Mouse (Mus musculus): ENCODE measurements around the gene Cbfb. TPM values are rescaled to one million over a fixed set of nuclear protein-coding genes. Genes with fewer than 3 reads are reported as not detected.
"Not testable (repeated sequence)": the region's sequence is repeated elsewhere in the genome, so short reads cannot be mapped to it uniquely, and the experiment has no call there.

The Cbfb gene
- polyA plus RNA-seq, 1 experiment from 2014 or later: 52.9 TPM

DNA sequence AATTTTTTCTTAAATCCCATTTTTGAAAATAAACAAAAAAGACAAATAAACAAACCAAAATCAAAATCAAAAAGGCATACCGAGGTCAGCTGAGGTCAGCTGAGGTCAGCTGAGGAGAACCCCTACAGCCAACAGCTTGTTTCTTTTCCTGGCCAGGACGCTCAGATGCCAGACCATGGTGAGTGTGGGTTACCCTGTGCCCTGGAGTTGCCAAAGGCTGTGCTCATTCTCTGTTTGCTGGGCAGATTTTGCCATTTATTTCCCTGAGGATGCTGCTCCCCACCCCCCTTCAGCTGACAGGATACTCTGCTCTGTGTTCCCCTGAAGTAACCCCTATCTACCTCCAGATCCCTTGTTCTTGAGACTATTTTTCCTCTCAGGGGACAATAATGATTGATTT is 3.4 kb upstream of the Cbfb start:
- Histone ChIP-seq H3K36me3 (ENCODE audit: control insufficient read depth, insufficient read depth, low read length) (no peaks in the 10 kb centered on the region), H3K9ac (ENCODE audit: low read length) (no peak overlapping the region), H3K4me2 (ENCODE audit: low read length) (no peak overlapping the region), H3K27me3 (ENCODE audit: control insufficient read depth, insufficient read depth, low read length) (no peaks in the 10 kb centered on the region), H3K4me1 (ENCODE audit: control insufficient read depth in 2 of 2, insufficient read depth in 2 of 2, low read length in 2 of 2) (peaks cover 12 to 13% of the 10 kb centered on the region in 2 experiments), H3K9me3 (ENCODE audit: control insufficient read depth, low read length) (no peaks in the 10 kb centered on the region), H3K27ac (replicated peaks in 1 of 2; ENCODE audit: control insufficient read depth in 1 of 2, insufficient read depth in 1 of 2, low read depth in 2 of 2, low read length in 2 of 2) (no peak overlapping the region), H3K4me3 (ENCODE audit: control insufficient read depth in 1 of 2, insufficient read depth in 1 of 2, low read depth in 1 of 2, low read length in 2 of 2) (no peak overlapping the region)
- whole genome bisulfite sequencing: 85% methylated on average over 2 of the region's 2 CpGs
- no peak for ATAC-seq (ENCODE audit: insufficient number of reproducible peaks, insufficient read depth, low FRiP score, low read depth)

DNA sequence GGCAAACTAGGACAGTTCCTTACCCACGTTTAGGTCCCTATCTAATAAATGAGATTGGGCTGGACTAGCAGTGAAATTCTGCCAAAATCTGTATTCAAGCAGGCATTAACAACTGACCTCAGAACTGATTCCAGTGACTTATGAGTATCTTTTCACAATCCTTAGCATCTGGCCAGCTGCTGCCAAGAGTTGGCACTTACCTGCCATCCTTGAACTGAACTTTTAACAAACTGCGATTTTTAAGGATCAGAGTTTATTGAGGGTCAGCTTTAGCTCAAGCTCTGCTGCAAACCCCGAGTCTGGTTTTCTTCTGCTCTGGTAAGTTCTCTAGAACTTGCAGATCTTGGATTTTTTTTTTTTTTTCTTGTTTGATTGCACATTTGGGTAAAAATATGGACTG is 892 bp upstream of the Cbfb start:
- Histone ChIP-seq H3K27ac (replicated peaks in 1 of 2; ENCODE audit: control insufficient read depth in 1 of 2, insufficient read depth in 1 of 2, low read depth in 2 of 2, low read length in 2 of 2) (0 out of 4 replicates have a peak overlapping the region, but pooled peaks of 1 of the 2 experiments have one; percentile 99), H3K36me3 (ENCODE audit: control insufficient read depth, insufficient read depth, low read length) (peaks cover 4% of the 10 kb centered on the region; the same call in 1 of the 2 replicates), H3K9me3 (ENCODE audit: control insufficient read depth, low read length) (no peaks in the 10 kb centered on the region), H3K4me1 (ENCODE audit: control insufficient read depth in 2 of 2, insufficient read depth in 2 of 2, low read length in 2 of 2) (peaks cover 2 to 11% of the 10 kb centered on the region in 2 experiments; a peak in 3 of 4 replicates), H3K27me3 (ENCODE audit: control insufficient read depth, insufficient read depth, low read length) (no peaks in the 10 kb centered on the region), H3K4me3 (ENCODE audit: control insufficient read depth in 1 of 2, insufficient read depth in 1 of 2, low read depth in 1 of 2, low read length in 2 of 2) (peak overlapping the region in 1 of 2 experiments; percentile 93; a peak in 1 of 4 replicates), H3K4me2 (ENCODE audit: low read length) (peak overlapping the region; percentile 80), H3K9ac (ENCODE audit: low read length) (peak overlapping the region; percentile 98; the same call in 1 of the 2 replicates)
- no peak for ATAC-seq (ENCODE audit: insufficient number of reproducible peaks, insufficient read depth, low FRiP score, low read depth)
- 49% methylated on average over 3 of the region's 3 CpGs for WGBS

DNA sequence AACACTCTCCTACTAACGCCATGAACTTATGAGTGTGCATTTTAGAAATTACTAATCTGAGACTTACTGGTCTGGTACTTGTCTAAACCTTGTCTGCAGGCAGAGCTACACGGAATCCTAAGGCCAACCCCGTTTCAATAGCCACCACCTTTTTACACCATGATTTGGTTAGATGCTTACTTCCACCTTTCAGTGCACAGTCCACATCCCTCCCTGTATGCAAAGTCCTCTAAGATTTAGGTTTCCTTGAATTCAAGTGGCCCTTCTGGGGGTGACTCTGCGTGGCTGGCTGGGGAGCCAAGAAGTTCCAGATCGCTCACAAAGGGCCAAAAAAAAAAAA is 463 bp upstream of the Cbfb start:
- Histone ChIP-seq H3K4me2 (ENCODE audit: low read length) (peak overlapping the region; percentile 80), H3K36me3 (ENCODE audit: control insufficient read depth, insufficient read depth, low read length) (peaks cover 4% of the 10 kb centered on the region; the same call in 1 of the 2 replicates), H3K27ac (replicated peaks in 1 of 2; ENCODE audit: control insufficient read depth in 1 of 2, insufficient read depth in 1 of 2, low read depth in 2 of 2, low read length in 2 of 2) (peak overlapping the region; percentile 86 to 99), H3K27me3 (ENCODE audit: control insufficient read depth, insufficient read depth, low read length) (no peaks in the 10 kb centered on the region), H3K4me3 (ENCODE audit: control insufficient read depth in 1 of 2, insufficient read depth in 1 of 2, low read depth in 1 of 2, low read length in 2 of 2) (peak overlapping the region; percentile 92 to 93), H3K9ac (ENCODE audit: low read length) (peak overlapping the region; percentile 98), H3K9me3 (ENCODE audit: control insufficient read depth, low read length) (no peaks in the 10 kb centered on the region), H3K4me1 (ENCODE audit: control insufficient read depth in 2 of 2, insufficient read depth in 2 of 2, low read length in 2 of 2) (peaks cover 2 to 11% of the 10 kb centered on the region in 2 experiments; a peak in 3 of 4 replicates)
- ATAC-seq (ENCODE audit: insufficient number of reproducible peaks, insufficient read depth, low FRiP score, low read depth): peak; percentile 2; the same call in 1 of the 2 replicates
- 2% methylated on average over 5 of the region's 5 CpGs for WGBS

DNA sequence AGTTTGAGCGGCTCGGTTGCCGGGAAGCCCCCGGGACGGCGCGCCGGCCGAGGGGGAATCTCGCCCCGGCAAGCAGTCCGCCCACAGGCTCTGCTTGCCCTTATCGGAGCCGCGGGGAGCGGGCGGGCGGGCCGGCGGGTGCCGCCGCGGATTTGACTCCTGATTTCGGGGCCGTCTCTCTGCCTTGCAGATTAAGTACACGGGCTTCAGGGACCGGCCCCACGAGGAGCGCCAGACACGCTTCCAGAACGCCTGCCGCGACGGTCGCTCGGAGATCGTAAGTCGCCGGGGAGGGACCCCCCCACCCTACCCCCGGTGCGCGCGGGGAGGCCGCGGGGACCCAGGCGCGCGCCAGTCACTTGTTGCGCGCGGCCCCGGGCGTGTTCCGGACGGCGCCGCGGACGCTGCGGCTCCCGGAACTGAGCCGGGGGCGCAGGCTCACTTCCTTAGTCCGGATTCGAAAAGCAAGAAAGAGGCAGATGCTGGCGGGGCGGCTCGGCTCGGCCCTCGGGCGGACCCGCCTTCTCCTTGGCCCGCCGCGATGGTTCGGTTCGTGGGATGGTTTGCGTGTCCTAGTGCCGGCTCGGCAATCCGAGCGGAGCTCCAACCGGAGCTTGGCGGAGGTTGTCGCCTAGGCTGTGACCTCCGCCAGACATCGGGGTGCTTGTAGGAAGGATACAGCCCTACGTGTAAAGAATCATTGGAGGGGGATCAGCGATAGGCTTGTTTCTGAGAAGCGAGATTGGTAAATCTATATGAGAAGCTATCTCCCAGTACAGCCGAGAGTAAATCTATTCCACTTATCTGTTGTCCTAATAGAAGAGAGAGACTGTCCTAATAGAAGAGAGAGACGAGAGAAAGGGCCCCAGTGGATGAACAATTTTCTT is 885 bp downstream of the Cbfb start:
- H3K9me3 ChIP-seq (ENCODE audit: control insufficient read depth, low read length): no peaks in the 10 kb centered on the region
- H3K27me3 ChIP-seq (ENCODE audit: control insufficient read depth, insufficient read depth, low read length): no peaks in the 10 kb centered on the region
- H3K4me2 ChIP-seq (ENCODE audit: low read length): peak overlapping the region; percentile 80
- H3K36me3 ChIP-seq (ENCODE audit: control insufficient read depth, insufficient read depth, low read length): peaks cover 13% of the 10 kb centered on the region
- ATAC-seq (ENCODE audit: insufficient number of reproducible peaks, insufficient read depth, low FRiP score, low read depth): peak; percentile 28; the same call in 1 of the 2 replicates
- H3K4me1 ChIP-seq (ENCODE audit: control insufficient read depth in 2 of 2, insufficient read depth in 2 of 2, low read length in 2 of 2): peaks cover 2 to 11% of the 10 kb centered on the region in 2 experiments; a peak in 3 of 4 replicates
- H3K9ac ChIP-seq (ENCODE audit: low read length): peak overlapping the region; percentile 98
- peak overlapping the region; percentile 97 to 99 for H3K27ac ChIP-seq (replicated peaks in 1 of 2; ENCODE audit: control insufficient read depth in 1 of 2, insufficient read depth in 1 of 2, low read depth in 2 of 2, low read length in 2 of 2)
- peak overlapping the region; percentile 92 to 93 for H3K4me3 ChIP-seq (ENCODE audit: control insufficient read depth in 1 of 2, insufficient read depth in 1 of 2, low read depth in 1 of 2, low read length in 2 of 2)
- under 1% methylated on average over 88 of the region's 92 CpGs for WGBS

DNA sequence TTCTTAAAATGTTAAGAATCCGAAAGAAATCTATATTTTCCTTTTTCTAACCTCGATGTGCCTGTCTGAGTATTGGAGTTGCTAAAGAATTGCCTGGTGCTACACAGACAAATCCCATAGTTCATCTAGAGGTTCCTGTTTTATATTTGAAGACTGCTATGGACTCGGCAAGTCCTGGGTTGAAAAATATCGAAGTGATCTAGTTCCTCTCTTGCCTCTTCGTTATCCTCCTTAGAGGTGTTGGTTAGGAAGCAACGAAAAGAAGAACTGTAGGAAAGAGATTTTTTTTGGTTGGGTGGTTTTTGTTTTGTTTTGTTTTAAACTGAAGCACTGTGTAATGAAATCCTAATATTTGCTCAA is 1.5 kb downstream of the Cbfb start:
- H3K9ac ChIP-seq (ENCODE audit: low read length): peak overlapping the region; percentile 98
- no peak for ATAC-seq (ENCODE audit: insufficient number of reproducible peaks, insufficient read depth, low FRiP score, low read depth)
- H3K27ac ChIP-seq (replicated peaks in 1 of 2; ENCODE audit: control insufficient read depth in 1 of 2, insufficient read depth in 1 of 2, low read depth in 2 of 2, low read length in 2 of 2): no peak overlapping the region
- H3K4me3 ChIP-seq (ENCODE audit: control insufficient read depth in 1 of 2, insufficient read depth in 1 of 2, low read depth in 1 of 2, low read length in 2 of 2): peak overlapping the region; percentile 14 to 93; a peak in 3 of 4 replicates
- peaks cover 16% of the 10 kb centered on the region for H3K36me3 ChIP-seq (ENCODE audit: control insufficient read depth, insufficient read depth, low read length)
- H3K9me3 ChIP-seq (ENCODE audit: control insufficient read depth, low read length): no peaks in the 10 kb centered on the region
- H3K4me2 ChIP-seq (ENCODE audit: low read length): peak overlapping the region; percentile 80
- peaks cover 2 to 11% of the 10 kb centered on the region in 2 experiments; a peak in 3 of 4 replicates for H3K4me1 ChIP-seq (ENCODE audit: control insufficient read depth in 2 of 2, insufficient read depth in 2 of 2, low read length in 2 of 2)
- no peaks in the 10 kb centered on the region for H3K27me3 ChIP-seq (ENCODE audit: control insufficient read depth, insufficient read depth, low read length)
- WGBS: 29% methylated on average over 6 of the region's 6 CpGs

DNA sequence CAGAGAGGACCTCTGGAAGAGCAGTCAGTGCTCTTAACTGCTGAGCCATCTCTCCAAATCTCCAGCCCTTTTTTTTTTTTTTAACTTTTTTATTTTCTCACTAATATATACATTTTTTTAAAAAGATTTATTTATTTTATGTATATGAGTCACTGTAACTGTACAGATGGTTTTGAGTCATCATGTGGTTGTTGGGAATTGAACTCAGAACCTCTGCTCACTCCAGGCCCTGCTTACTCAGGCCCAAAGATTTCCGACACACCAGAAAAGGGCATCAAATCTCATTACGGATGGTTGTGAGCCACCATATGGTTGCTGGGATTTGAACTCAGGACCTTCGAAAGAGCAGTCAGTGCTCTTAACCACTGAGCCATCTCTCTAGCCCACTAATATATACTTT is 4.8 kb downstream of the Cbfb start:
- H3K36me3 ChIP-seq (ENCODE audit: control insufficient read depth, insufficient read depth, low read length): peaks cover 38% of the 10 kb centered on the region
- WGBS: 94% methylated on average over 3 of the region's 3 CpGs
- not testable (repeated sequence) for H3K4me3 ChIP-seq (ENCODE audit: control insufficient read depth in 1 of 2, insufficient read depth in 1 of 2, low read depth in 1 of 2, low read length in 2 of 2); H3K27ac ChIP-seq (replicated peaks in 1 of 2; ENCODE audit: control insufficient read depth in 1 of 2, insufficient read depth in 1 of 2, low read depth in 2 of 2, low read length in 2 of 2); H3K4me2 ChIP-seq (ENCODE audit: low read length); ATAC-seq (ENCODE audit: insufficient number of reproducible peaks, insufficient read depth, low FRiP score, low read depth); H3K9ac ChIP-seq (ENCODE audit: low read length); H3K9me3 ChIP-seq (ENCODE audit: control insufficient read depth, low read length); H3K27me3 ChIP-seq (ENCODE audit: control insufficient read depth, insufficient read depth, low read length)
- peaks cover 2 to 11% of the 10 kb centered on the region in 2 experiments; a peak in 2 of 4 replicates for H3K4me1 ChIP-seq (ENCODE audit: control insufficient read depth in 2 of 2, insufficient read depth in 2 of 2, low read length in 2 of 2)

DNA sequence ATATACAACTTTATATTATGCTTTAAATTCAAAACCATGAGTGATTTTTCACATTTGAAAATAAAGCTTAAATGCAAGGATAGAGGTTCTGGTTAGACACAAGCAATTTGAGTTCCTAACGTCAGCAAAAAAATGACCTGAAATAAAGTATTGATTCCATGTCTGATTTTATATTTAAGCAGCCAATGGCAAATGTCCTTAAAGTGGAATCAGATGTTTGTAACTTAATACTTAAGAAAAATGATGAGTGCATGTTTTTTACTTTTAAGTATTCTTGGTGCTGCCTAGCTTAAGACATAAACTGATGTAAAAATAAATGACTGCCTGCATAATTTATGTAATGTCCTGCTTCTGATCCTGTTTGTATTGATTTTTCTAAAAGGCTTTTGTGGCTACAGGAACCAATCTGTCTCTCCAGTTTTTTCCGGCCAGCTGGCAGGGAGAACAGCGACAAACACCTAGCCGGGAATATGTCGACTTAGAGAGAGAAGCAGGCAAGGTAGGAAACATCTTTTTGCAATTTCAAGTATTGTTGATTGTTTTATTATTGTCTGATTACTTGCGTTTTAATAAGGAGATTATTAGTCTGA is 7.8 kb downstream of the Cbfb start:
- Histone ChIP-seq H3K4me3 (ENCODE audit: control insufficient read depth in 1 of 2, insufficient read depth in 1 of 2, low read depth in 1 of 2, low read length in 2 of 2) (no peak overlapping the region), H3K27me3 (ENCODE audit: control insufficient read depth, insufficient read depth, low read length) (no peaks in the 10 kb centered on the region), H3K27ac (replicated peaks in 1 of 2; ENCODE audit: control insufficient read depth in 1 of 2, insufficient read depth in 1 of 2, low read depth in 2 of 2, low read length in 2 of 2) (no peak overlapping the region), H3K4me1 (ENCODE audit: control insufficient read depth in 2 of 2, insufficient read depth in 2 of 2, low read length in 2 of 2) (0 out of 4 replicates have a peak, but pooled peaks cover 0 to 5% of the 10 kb centered on the region in 2 experiments), H3K9ac (ENCODE audit: low read length) (no peak overlapping the region), H3K9me3 (ENCODE audit: control insufficient read depth, low read length) (no peaks in the 10 kb centered on the region), H3K4me2 (ENCODE audit: low read length) (no peak overlapping the region), H3K36me3 (ENCODE audit: control insufficient read depth, insufficient read depth, low read length) (peaks cover 57% of the 10 kb centered on the region)
- ATAC-seq (ENCODE audit: insufficient number of reproducible peaks, insufficient read depth, low FRiP score, low read depth): no peak
- WGBS: 91% methylated on average over 6 of the region's 6 CpGs

Data from heart, embryonic 14.5 days (tissue).